Mouse (Mus musculus) urinary bladder, postnatal 10 days (tissue): ENCODE measurements around the gene Cxadr.

ENCODE experiments used
- DNase-seq: peaks from one replicate; pipeline ENCODE4 v3.0.0; 2022; ENCODE audit warnings: low spot score

Gene Cxadr

DNA sequence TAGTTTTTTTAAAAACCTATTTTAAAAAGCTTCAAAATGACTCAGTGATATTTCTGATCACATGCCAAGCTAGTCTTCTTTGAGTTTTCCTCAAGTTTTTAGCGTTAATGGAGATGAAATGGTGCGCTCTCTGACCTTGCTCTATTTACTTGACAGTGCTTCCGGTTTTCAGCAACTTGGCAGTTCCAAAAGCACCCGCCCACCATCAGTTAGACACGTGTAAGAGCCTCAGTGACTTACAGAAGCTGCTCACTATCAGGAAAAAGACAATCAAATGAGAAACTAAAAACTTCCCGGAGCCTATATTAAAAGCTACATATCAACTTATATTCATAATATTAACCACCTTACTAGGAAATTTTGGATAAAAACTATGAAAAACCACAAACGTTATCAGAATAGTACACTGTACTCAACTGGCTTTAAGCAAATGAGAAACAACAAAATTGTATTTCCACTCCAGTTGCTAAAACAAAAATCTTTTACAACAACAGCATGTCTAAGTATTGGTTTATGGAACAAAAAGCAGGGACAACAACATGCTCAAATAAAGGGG, 70.3 kb downstream of the Cxadr start:
- no peak for DNase-seq

DNA sequence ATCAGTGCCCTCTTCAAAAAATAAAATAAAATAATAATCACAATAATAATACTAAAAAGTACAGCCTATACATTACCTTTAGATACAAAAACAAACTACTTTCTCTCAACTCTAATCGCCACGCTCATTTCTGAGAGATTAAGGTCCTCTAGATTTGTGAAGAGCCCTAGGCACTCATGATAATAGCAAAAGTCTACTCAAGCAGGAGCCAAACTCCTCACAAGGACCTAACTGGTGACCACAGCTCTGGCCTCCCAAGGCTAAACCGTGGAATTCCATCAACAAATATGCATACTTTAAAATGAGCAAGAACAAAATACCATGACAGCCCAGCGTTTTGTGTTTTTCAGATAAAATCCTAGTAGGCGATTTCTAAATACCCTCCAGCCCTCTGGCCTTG, 71.5 kb downstream of the Cxadr start:
- no peak for DNase-seq

DNA sequence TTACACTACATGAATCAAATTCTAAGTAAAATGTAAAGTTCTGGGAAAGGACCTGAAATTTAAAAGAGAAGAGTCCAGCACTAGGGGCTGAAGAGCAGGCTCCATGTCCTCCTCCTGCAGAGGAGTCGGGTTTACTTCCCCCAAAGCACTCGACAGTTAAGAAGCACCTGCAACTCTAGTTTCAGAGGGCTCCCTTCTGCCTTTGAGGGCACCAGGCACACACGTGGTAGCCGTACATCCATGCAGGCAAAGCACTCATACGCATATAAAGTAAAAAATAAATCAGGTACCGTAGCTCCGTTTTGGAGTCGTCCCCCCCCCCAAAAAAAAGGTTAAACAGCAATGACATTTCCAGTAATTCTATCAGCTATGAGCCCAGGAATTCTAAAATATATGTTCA, 72.5 kb downstream of the Cxadr start:
- no peak for DNase-seq

DNA sequence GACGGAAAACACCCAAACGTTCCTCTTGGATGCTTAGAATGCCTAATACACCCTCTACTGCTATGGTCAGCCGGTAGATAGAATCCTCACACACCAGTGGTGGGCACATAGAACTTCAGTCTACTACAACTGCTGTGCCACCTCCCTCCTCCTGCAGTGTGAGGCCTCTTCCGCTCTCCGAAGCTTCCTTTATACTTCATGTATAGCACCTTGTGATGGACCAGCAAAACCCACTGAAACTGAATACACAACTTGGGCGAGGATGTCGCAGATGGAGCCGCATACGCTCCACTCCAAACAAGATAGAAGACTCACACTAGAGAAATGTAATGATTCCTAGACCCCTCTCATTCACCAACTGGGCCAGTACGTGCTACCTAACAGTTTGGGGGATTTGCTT, 73.9 kb downstream of the Cxadr start:
- DNase-seq = no peak

DNA sequence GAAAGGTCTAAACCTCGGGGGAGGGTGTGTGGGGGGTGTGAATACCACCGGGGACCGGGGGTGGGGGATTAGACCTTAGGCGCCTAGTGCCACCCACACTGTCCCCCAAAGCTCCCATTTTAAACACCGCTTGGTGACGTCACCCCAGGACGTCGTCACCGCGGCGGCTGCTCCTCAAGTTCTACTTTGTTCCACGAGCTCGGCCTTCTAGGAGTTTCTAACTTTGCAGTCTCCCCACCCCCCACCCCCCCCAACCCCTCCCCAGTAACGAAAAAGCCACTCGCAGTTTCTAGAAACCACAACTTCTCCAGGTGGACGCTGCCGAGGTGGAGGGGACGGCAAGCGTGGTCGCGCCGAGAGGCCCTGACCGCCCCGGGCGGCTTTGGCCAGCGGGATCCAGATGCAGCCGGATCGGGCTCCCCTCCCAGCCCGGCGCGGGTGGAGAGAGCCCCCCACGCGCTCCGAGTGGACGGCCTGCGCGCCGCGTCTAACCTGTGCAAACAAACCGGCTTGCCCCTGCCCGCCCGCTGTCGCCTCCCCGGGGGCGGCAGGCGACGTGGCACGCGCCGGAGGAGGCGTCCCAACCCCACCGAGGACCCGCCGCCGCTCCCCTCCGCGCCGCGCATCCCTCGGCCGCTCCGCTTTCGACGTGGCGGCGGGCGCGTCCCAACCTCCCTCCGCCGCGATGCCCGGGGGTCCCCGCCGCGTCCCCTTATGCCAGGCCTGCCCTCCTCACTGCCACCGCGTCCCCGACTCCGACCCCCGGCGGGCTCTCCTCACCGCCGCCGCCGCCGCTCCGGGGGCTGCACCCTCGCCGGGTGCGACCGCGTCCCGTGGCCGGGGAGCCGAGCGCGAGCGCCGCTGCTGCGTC, 74.8 kb downstream of the Cxadr start:
- DNase-seq = peak; percentile 19

DNA sequence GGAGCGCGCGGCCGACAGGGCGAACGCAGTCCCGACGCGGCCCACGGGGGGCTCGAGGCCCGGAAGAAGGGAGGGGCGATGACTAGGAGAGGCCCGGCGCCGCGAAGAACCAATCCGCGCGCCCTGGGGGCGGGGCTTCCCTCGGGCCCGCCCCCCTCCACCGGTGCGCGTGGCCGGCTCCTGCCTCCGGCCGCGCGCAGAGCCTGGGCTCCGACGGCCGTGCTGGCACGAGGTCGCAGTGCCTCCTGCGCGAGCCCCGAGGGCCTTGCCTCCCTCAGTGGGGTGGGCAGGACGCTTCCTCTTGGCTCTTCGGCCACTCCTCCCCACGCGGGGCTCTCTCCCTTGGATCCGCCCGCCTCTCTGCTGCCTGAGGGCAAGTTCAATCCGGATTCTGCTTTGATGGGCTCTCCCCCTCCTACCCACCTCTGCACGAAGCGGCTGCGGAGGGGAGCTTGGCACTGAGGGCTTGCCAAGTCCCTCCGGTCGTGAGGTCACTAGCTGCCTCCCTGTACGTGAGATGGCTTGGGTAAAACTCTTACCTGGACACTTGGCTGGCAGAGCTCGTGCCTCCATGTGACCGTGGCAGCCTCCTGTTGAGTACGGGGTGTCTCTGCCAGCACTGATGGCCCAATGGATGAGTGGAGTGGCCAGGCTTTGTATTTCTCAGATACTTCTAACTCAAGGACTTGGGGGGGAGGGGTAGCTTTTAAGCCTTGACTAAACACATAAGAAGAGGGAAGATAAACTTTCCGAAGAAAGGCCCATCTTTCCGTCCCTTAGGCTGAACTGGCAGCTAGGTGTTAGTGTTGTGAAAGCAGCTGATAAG, 75.7 kb downstream of the Cxadr start, which contains the start of gene Btg3:
Btg3 (minus strand) TSS at position 448 of the 826 bp plus-strand sequence.
- peak; percentile 59 for DNase-seq

DNA sequence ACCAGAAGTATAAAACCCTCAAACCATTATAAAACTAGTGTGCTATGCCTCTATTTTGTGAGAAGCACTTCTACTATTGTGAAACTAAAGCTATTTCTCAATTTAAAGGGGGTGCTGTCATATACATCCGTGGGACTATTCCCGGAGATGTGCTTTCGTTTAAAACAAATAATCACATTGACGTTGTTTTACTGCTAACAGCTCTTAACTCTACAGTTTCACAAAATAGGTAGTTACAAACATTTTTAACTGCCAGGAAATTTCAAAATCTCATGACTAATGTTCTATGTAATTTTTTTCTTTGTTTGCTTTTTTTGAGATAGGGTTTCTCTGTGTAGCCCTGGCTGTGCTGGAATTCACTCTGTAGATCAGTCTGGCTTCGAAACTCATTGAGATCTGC, 77.2 kb downstream of the Cxadr start:
- DNase-seq = no peak

DNA sequence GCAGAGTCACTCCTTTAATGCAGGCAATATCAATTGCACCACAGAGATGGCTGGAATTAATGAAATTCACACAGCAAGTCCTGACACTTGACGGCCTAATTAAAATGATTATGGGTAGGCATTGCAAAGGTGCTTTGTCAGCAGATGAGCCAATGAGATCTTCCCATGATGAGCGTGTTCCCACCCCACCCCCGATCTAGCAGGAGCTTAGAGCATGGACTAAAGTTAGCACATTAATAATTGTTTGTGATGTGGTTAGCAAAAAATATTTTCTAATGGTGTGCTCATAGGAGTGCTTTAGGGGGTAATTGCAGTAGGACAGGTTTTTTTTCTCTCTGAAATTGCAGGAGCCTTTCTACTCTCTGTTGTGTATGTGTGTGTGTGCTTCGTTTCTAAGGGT, 87.8 kb downstream of the Cxadr start:
- no peak for DNase-seq

DNA sequence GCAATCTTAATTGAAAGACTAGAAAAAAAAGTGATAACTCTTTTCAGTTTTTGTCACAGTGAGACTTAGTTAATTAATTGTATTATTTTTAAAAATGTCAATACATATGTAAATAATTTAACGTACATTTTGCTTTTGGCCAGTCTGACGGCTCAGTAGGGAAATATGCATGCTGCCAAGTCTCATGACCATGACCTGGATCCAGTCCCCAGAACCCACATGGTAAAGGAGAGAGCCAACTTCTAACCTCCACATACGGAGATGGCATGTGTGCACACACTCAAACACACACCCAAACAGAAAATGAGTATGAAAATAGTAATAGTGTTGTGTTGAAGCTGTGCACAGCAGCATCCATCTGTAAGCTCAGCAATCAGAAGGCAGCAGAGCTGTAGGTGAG, 88.7 kb downstream of the Cxadr start:
- DNase-seq = no peak

DNA sequence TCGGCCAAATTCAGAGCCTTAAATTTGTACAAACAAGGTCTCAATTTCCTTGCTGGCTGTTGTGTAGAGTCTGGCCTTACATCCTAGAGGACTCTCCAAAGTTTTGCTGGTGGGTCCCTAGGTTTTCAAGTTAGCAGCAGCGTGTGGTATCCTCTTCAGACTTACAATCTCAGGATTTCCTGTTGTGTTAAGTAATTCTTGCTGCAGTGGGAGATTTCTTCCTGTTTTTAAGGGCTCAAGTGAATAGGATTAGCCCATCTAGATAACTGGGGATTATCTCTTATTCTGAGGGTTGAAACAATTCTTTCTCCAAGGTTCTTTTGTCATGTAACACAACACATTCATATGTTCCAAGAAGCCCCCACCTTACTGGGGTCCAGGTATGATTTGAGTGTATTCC, 90.1 kb downstream of the Cxadr start:
- no peak for DNase-seq

DNA sequence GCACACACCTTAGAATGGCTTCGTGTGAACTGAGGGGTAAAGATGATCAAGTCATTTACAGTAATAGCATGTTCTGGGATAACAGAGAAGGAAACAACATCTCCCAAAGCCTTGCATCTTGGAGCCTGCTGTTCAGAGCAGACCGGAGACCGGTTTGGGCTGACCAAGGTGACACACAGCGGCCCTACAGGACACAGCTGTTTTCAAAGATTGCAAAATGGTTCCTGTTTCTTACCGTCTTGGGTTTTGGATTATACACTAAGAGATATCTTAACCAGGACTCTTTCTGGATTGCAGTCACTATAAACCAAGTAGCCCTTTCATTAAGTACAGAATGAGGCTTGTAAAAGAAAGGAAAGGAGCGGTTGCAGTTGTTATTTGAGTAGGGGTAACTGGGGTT, 97.4 kb downstream of the Cxadr start:
- no peak for DNase-seq

DNA sequence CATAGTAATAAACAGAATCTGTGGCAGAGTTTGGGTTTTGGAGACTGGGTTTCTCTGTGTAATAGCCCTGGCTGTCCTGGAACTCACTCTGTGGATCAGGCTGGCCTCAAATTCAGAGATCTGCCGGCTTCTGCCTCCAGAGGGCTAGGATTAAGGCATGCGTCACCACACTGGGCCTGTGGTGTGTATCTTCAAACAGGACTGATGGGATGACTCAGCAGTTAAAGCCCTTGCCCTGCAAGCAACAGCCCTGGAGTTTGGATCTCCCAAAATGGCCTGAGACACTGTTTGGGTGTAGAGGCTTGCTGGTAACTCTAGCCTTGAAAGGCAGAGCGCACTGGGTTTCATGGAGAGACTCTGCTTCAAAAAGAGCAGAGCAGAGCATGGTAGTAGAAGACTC, 98.1 kb downstream of the Cxadr start:
- no peak for DNase-seq

DNA sequence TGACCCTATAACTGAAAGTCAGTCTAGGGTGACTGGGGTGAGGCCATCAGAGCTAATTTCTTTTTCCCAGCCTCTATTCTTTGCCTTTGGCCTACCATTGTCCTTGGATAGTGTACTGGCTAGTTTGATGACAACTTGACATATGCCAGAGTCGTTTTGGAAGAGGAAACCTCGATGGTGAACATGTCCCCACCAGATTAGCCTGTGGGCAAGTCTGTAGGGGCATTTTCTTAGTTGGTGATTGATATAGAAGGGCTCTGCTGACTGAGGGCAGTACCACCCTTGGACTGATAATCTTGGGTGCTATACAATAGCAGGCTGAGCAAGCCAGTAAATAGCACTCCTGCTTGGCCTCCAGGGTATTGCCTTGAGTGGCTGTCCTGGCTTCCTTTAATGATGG, 101.0 kb downstream of the Cxadr start:
- DNase-seq = no peak

DNA sequence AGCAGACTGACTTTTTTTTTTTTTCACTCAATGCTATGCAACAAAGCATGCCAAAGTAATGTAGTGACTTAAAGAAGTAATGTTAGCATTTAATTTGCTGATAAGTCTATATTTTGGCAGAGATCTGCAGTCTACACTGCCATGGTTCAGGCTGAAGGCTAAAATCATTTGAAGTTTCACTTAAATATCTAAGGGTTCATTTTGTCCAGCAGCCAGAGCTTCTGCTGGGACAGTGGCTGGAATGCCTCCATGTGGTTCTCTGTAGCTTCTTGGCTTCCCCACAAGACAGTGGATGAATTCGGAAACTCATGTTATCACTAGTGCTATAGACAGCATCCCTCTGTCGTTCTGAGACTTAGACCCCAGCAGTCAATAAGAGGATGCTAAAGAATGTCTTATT, 105.4 kb downstream of the Cxadr start:
- no peak for DNase-seq

DNA sequence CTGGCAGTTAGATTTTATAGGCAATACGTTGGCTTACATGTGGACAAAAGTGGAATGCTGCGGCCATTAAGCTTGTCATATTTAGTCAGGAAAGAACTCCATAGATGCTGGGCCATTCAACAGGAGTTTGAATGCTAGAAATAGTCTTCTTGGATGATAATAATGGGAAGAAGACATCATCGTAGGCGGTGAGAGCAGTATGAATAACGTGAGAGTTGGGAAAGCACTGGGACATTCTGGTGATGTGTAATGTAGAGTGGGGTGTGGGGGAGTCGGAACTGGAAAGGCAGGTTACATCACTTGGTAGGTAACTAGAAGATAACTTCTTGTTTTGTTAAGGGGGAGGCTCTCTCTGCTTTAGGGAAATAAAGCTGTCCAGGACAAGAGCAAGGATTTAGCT, 106.6 kb downstream of the Cxadr start:
- DNase-seq = no peak
